Mouse (Mus musculus): ENCODE data around the gene Cfap97d2. TPM values are rescaled to one million over a fixed set of nuclear protein-coding genes. Genes with fewer than 3 reads are reported as not detected.

Cfap97d2 gene
- total and polyA plus RNA-seq, 2 experiments from 2014 or later: not detected

DNA sequence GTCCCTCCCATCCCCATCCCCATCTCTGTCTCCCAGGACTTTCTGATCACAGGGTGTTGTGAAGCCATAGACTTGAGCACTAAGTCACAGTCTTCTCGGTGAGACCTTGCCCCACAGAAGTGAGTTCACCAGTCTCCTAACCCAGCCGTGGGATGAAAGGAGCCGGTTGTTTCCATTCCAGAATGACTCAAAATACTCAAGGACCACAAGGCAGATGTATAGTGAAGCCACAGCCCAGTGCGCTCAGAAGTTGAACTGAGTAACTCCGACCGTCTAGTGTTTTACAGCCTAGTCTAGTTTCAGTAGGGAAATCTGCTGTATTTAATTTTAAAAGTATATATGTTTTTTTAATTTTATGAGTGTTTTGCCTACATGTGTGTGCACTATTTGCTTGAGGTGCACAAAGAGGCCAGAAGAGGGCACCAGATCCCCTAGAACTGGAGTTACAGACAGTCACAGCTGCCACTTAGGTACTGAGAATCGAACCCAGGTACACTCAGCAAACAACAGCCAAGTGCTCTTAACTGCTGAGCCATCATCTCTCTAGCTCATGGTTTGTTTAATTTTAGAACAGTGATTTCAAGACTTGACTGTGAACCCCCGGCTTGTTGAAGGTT is 18.5 kb upstream of the Cfap97d2 start:
- ATAC-seq (ENCODE audit: insufficient read depth, low read depth) (no peak), DNase-seq (ENCODE audit: low spot score) (no peak)
- Histone ChIP-seq H3K27ac (ENCODE audit: low read depth) (no peak overlapping the region), H3K4me3 (ENCODE audit: low read depth, low read length) (no peak overlapping the region), H3K36me3 (replicated peaks; ENCODE audit: control insufficient read depth, insufficient read depth, low read length) (no peaks in the 10 kb centered on the region), H3K9me3 (replicated peaks; ENCODE audit: control insufficient read depth, low read length) (no peaks in the 10 kb centered on the region), H3K27me3 (ENCODE audit: control insufficient read depth, insufficient read depth, low read length) (no peaks in the 10 kb centered on the region; the same call in 1 of the 2 replicates), H3K4me1 (ENCODE audit: control insufficient read depth, insufficient read depth) (no peaks in the 10 kb centered on the region), H3K4me2 (ENCODE audit: low read depth, low read length) (no peak overlapping the region), H3K9ac (replicated peaks; ENCODE audit: low read depth, low read length) (no peak overlapping the region)
- WGBS: 92% methylated on average over 8 of the region's 8 CpGs
- TF ChIP-seq EP300 (IDR thresholded peaks at IDR 0.05; ENCODE audit: low read depth) (no peak), CTCF (IDR thresholded peaks at IDR 0.05; ENCODE audit: low read depth) (no peak)

DNA sequence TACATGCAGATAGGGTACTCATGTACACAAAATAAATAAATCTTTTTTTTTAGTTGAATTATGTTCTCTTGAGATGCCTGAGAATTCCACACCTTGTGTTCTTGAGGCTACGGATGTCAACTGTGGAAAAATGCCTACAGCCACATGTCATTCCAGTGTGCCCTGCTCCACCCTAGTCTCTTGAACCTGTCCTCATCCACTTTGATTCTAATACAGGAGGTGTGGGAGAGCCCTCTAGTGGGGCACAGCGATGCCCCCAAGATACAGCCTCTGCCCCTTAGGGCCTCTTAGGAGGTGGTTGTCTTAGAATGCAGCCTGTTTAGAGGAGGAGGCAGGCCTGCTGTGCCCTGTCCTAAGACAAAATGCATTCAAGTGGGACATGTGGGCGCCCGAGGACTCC is 17.7 kb upstream of the Cfap97d2 start:
- Histone ChIP-seq H3K4me1 (ENCODE audit: control insufficient read depth, insufficient read depth) (no peaks in the 10 kb centered on the region), H3K27ac (ENCODE audit: low read depth) (no peak overlapping the region), H3K9me3 (replicated peaks; ENCODE audit: control insufficient read depth, low read length) (no peaks in the 10 kb centered on the region), H3K36me3 (replicated peaks; ENCODE audit: control insufficient read depth, insufficient read depth, low read length) (no peaks in the 10 kb centered on the region), H3K27me3 (ENCODE audit: control insufficient read depth, insufficient read depth, low read length) (no peaks in the 10 kb centered on the region; the same call in 1 of the 2 replicates), H3K4me2 (ENCODE audit: low read depth, low read length) (no peak overlapping the region), H3K4me3 (ENCODE audit: low read depth, low read length) (no peak overlapping the region), H3K9ac (replicated peaks; ENCODE audit: low read depth, low read length) (no peak overlapping the region)
- no peak for TF ChIP-seq EP300 (IDR thresholded peaks at IDR 0.05; ENCODE audit: low read depth)
- peak; percentile 18; the same call in 1 of the 2 replicates for TF ChIP-seq CTCF (IDR thresholded peaks at IDR 0.05; ENCODE audit: low read depth)
- 75% methylated on average over 4 of the region's 4 CpGs for WGBS
- DNase-seq (ENCODE audit: low spot score) (no peak), ATAC-seq (ENCODE audit: insufficient read depth, low read depth) (no peak)

DNA sequence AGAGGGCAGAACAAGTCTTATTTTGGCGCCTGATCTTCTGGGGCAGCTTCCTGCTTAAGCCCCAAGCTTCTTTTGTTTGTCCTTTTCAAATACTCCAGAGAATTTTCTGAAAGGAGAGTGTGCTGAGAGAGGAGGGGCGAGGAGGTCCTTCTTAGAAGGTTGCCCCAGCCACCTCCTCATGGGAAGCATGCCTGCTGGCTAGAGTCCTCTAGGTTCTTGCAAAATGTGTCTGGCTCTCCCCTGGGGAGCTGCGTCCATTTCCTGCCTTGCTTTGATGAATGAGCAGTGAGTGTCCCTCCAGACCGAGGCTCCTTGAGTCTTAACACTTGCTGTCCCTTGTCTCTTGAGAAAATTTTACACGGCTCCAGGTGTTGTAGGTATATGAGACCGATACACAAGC is 17.2 kb upstream of the Cfap97d2 start:
- Histone ChIP-seq H3K27me3 (ENCODE audit: control insufficient read depth, insufficient read depth, low read length) (no peaks in the 10 kb centered on the region; the same call in 1 of the 2 replicates), H3K27ac (ENCODE audit: low read depth) (no peak overlapping the region), H3K9me3 (replicated peaks; ENCODE audit: control insufficient read depth, low read length) (no peaks in the 10 kb centered on the region), H3K4me2 (ENCODE audit: low read depth, low read length) (no peak overlapping the region), H3K36me3 (replicated peaks; ENCODE audit: control insufficient read depth, insufficient read depth, low read length) (no peaks in the 10 kb centered on the region), H3K9ac (replicated peaks; ENCODE audit: low read depth, low read length) (no peak overlapping the region), H3K4me3 (ENCODE audit: low read depth, low read length) (no peak overlapping the region), H3K4me1 (ENCODE audit: control insufficient read depth, insufficient read depth) (no peaks in the 10 kb centered on the region)
- TF ChIP-seq CTCF (IDR thresholded peaks at IDR 0.05; ENCODE audit: low read depth) (no peak), EP300 (IDR thresholded peaks at IDR 0.05; ENCODE audit: low read depth) (no peak)
- no peak for DNase-seq (ENCODE audit: low spot score)
- no peak for ATAC-seq (ENCODE audit: insufficient read depth, low read depth)
- WGBS: 53% methylated on average over 6 of the region's 6 CpGs

DNA sequence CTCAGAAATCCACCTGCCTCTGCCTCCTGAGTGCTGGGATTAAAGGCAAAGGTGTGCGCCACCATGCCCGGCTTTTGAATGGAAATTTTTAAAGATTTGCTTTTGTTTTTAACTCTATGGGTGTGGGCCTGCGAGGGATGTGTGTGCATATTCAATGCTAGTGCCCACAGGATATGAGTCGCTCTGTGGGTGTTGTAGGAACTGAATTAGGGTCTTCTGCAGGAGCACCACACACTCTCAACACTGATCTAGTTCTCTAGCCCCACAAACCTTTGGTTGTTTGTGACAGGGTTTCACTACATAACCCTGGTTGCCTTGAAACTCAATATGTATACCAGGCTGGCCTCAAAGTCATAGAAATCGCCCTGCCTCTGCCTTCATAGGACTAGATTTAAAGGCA is 16.4 kb upstream of the Cfap97d2 start:
- no peak overlapping the region for H3K27ac ChIP-seq (ENCODE audit: low read depth)
- no peak overlapping the region for H3K4me2 ChIP-seq (ENCODE audit: low read depth, low read length)
- no peaks in the 10 kb centered on the region; the same call in none of the 2 replicates for H3K27me3 ChIP-seq (ENCODE audit: control insufficient read depth, insufficient read depth, low read length)
- TF ChIP-seq EP300 (IDR thresholded peaks at IDR 0.05; ENCODE audit: low read depth): no peak
- TF ChIP-seq CTCF (IDR thresholded peaks at IDR 0.05; ENCODE audit: low read depth): no peak
- no peaks in the 10 kb centered on the region for H3K36me3 ChIP-seq (replicated peaks; ENCODE audit: control insufficient read depth, insufficient read depth, low read length)
- ATAC-seq (ENCODE audit: insufficient read depth, low read depth): no peak
- H3K4me1 ChIP-seq (ENCODE audit: control insufficient read depth, insufficient read depth): no peaks in the 10 kb centered on the region
- H3K9me3 ChIP-seq (replicated peaks; ENCODE audit: control insufficient read depth, low read length): no peaks in the 10 kb centered on the region
- no peak overlapping the region for H3K9ac ChIP-seq (replicated peaks; ENCODE audit: low read depth, low read length)
- H3K4me3 ChIP-seq (ENCODE audit: low read depth, low read length): no peak overlapping the region
- DNase-seq (ENCODE audit: low spot score): no peak
- 79% methylated on average over 5 of the region's 5 CpGs for WGBS

DNA sequence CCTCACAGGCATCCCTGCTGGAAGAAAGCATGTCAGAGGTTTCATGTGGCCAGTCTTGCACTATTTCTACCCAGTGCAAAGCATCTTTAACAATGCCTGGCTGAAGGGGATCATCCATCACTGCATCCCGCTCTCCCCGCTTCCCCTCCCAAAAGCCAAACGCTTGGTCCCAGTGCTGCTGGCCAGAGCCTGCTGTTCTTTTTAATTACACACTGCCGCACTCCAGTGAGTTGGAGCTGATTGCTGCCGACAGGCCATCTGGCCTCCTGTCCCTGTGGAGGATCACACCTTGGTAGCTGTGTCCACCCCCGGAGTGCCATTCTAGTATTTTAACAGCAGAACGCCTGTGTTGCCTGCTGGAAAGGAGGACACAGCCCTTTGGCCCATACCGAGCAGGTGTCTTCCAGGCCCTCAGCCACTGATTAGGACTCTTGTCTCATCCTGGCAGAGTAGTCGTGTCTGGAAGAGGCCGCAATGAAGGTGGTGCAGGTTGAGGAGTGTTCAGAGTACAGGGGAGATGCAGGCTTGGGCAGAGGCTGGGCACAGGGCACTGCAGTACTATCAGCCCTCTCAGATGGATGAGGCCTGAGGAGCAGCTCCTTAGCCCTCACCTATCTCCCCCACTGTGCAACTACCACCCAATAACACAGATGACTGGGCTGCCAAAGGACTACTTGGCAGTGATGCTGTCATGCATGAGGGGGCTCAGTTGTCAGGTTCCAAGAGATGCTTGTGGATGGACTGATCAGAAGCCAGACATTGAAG is 13.2 kb upstream of the Cfap97d2 start:
- Histone ChIP-seq H3K36me3 (replicated peaks; ENCODE audit: control insufficient read depth, insufficient read depth, low read length) (no peaks in the 10 kb centered on the region), H3K4me3 (ENCODE audit: low read depth, low read length) (no peak overlapping the region), H3K9me3 (replicated peaks; ENCODE audit: control insufficient read depth, low read length) (no peaks in the 10 kb centered on the region), H3K9ac (replicated peaks; ENCODE audit: low read depth, low read length) (no peak overlapping the region), H3K27me3 (ENCODE audit: control insufficient read depth, insufficient read depth, low read length) (no peaks in the 10 kb centered on the region; the same call in none of the 2 replicates), H3K4me1 (ENCODE audit: control insufficient read depth, insufficient read depth) (0 out of 2 replicates have a peak, but pooled peaks cover 4% of the 10 kb centered on the region), H3K27ac (ENCODE audit: low read depth) (no peak overlapping the region), H3K4me2 (ENCODE audit: low read depth, low read length) (no peak overlapping the region)
- TF ChIP-seq EP300 (IDR thresholded peaks at IDR 0.05; ENCODE audit: low read depth): no peak
- no peak for TF ChIP-seq CTCF (IDR thresholded peaks at IDR 0.05; ENCODE audit: low read depth)
- no peak for ATAC-seq (ENCODE audit: insufficient read depth, low read depth)
- no peak for DNase-seq (ENCODE audit: low spot score)
- WGBS: 76% methylated on average over 10 of the region's 10 CpGs

Measured in heart, postnatal 0 days (tissue).